Mouse (Mus musculus) midbrain, embryonic 12.5 days (tissue): Measurements from ENCODE around the gene Fam114a2. TPM values are rescaled to one million over a fixed set of nuclear protein-coding genes. Genes with fewer than 3 reads are reported as not detected.
A peak's percentile ranks its signal among the peaks of the same experiment; 100 is the strongest.
"Not testable (repeated sequence)": the region's sequence is repeated elsewhere in the genome, so short reads cannot be mapped to it uniquely, and the experiment has no call there.

Experiments used
- ATAC-seq: fragments of 200-750 bp; cut with Nextera tagmentation; 2 replicates; pipeline ENCODE4 v1.8.0; 2017; ENCODE audit warnings: low read depth, moderate TSS enrichment, moderate library complexity; ENCODE audit not compliant: low FRiP score
- H3K27ac ChIP-seq: fragments of 300-500 bp; sonication (generic); replicated peaks from 2 replicates; pipeline ENCODE4 v1.5.1; 2016; ENCODE audit warnings: mild to moderate bottlenecking
- H3K27me3 ChIP-seq: fragments of 300-500 bp; sonication (generic); 2 replicates; pipeline ENCODE4 v1.6.1; 2016; ENCODE audit warnings: mild to moderate bottlenecking
- H3K36me3 ChIP-seq: fragments of 300-500 bp; sonication (generic); 2 replicates; pipeline ENCODE4 v1.6.1; 2016
- H3K4me1 ChIP-seq: fragments of 300-500 bp; sonication (generic); 2 replicates; pipeline ENCODE4 v1.6.1; 2016
- H3K4me2 ChIP-seq: fragments of 300-500 bp; sonication (generic); replicated peaks from 2 replicates; pipeline ENCODE4 v1.6.1; 2016; ENCODE audit warnings: mild to moderate bottlenecking, moderate library complexity
- H3K4me3 ChIP-seq: fragments of 300-500 bp; sonication (generic); 2 replicates; pipeline ENCODE4 v1.5.1; 2016; ENCODE audit warnings: mild to moderate bottlenecking
- H3K9ac ChIP-seq: fragments of 300-500 bp; sonication (generic); replicated peaks from 2 replicates; pipeline ENCODE4 v1.6.1; 2016; ENCODE audit warnings: mild to moderate bottlenecking, moderate library complexity
- H3K9me3 ChIP-seq: fragments of 300-500 bp; sonication (generic); 2 replicates; pipeline ENCODE4 v1.6.1; 2016; ENCODE audit warnings: mild to moderate bottlenecking
- WGBS: fragments of 180-500 bp; shearing (Covaris S2); methylation state at CpG from one replicate; pipeline ENCODE4 v1.1.7; 2016; 5-methylcytosine and 5-hydroxymethylcytosine counted together
- polyA plus RNA-seq: library from polyadenylated mRNA; unstranded; fragments of >200 nt; fragmentation: Nextera tagmentation; extraction: Ambion mirVana; gene quantifications from 2 replicates; pipeline ENCODE4 v1.2.1, GENCODE M21; 2016

The Fam114a2 gene
- polyA plus RNA-seq, result 81.0 and 88.1 TPM in 2 replicates

- ATAC-seq, result peak; percentile 94
- H3K27ac ChIP-seq, result peak within 1 kb of the TSS; percentile 79
- H3K27me3 ChIP-seq, result no peaks in the 10 kb centered on the region
- peaks cover 17% of the 10 kb centered on the region for H3K4me1 ChIP-seq
- WGBS, result under 1% methylated on average over 59 of the region's 59 CpGs
- peak within 1 kb of the TSS; percentile 75 for H3K4me2 ChIP-seq
- H3K9me3 ChIP-seq, result no peaks in the 10 kb centered on the region
- H3K4me3 ChIP-seq, result peak within 1 kb of the TSS; percentile 92
- peak within 1 kb of the TSS; percentile 79 for H3K9ac ChIP-seq
- 0 out of 2 replicates have a peak, but pooled peaks cover 17% of the 10 kb centered on the region for H3K36me3 ChIP-seq
Measured at GRCm38 (mm10) chr11:57518091-57518750, at the start of gene Fam114a2, which contains the start of gene Mfap3. TSS of gene Fam114a2 (minus strand) at chr11:57518617. TSS of gene Mfap3 (plus strand) at chr11:57518664.

GRCm38 (mm10) chr11:57566091-57567035 lies 47.9 kb upstream of the Fam114a2 start:
- H3K9ac ChIP-seq, result peak overlapping the region; percentile 39; the same call in 1 of the 2 replicates
- peaks cover 9% of the 10 kb centered on the region for H3K27me3 ChIP-seq
- peaks cover 11% of the 10 kb centered on the region for H3K9me3 ChIP-seq
- peaks cover 13% of the 10 kb centered on the region for H3K4me1 ChIP-seq
- no peak for ATAC-seq
- H3K36me3 ChIP-seq, result no peaks in the 10 kb centered on the region
- peak overlapping the region; percentile 46; the same call in 1 of the 2 replicates for H3K27ac ChIP-seq
- peak overlapping the region; percentile 38 for H3K4me2 ChIP-seq
- WGBS, result 19% methylated on average over 18 of the region's 18 CpGs
- H3K4me3 ChIP-seq, result no peak overlapping the region

- no peak overlapping the region for H3K27ac ChIP-seq
- 75% methylated on average over 12 of the region's 12 CpGs for WGBS
- peaks cover 9% of the 10 kb centered on the region for H3K27me3 ChIP-seq
- no peak overlapping the region for H3K4me2 ChIP-seq
- H3K4me3 ChIP-seq, result no peak overlapping the region
- H3K9ac ChIP-seq, result no peak overlapping the region
- peaks cover 1% of the 10 kb centered on the region; the same call in 1 of the 2 replicates for H3K9me3 ChIP-seq
- H3K36me3 ChIP-seq, result no peaks in the 10 kb centered on the region
- peaks cover 13% of the 10 kb centered on the region for H3K4me1 ChIP-seq
- ATAC-seq, result no peak
Measured at GRCm38 (mm10) chr11:57564564-57564963, 46.1 kb upstream of the Fam114a2 start.

GRCm38 (mm10) chr11:57557936-57558335 lies 39.5 kb upstream of the Fam114a2 start:
- not testable (repeated sequence) for H3K4me2 ChIP-seq, H3K36me3 ChIP-seq, H3K27ac ChIP-seq, H3K4me3 ChIP-seq, H3K9ac ChIP-seq, ATAC-seq, H3K27me3 ChIP-seq, H3K9me3 ChIP-seq
- H3K4me1 ChIP-seq, result peaks cover 12% of the 10 kb centered on the region
- WGBS, result 93% methylated on average over 10 of the region's 10 CpGs

GRCm38 (mm10) chr11:57553015-57553780 lies 34.8 kb upstream of the Fam114a2 start:
- Histone ChIP-seq H3K27ac (peak overlapping the region; percentile 84), H3K9me3 (no peaks in the 10 kb centered on the region), H3K36me3 (no peaks in the 10 kb centered on the region), H3K4me2 (peak overlapping the region; percentile 22), H3K9ac (peak overlapping the region; percentile 16; the same call in 1 of the 2 replicates), H3K4me1 (peaks cover 32% of the 10 kb centered on the region), H3K27me3 (peaks cover 20% of the 10 kb centered on the region), H3K4me3 (no peak overlapping the region)
- 13% methylated on average over 9 of the region's 9 CpGs for WGBS
- peak; percentile 89 for ATAC-seq

- no peaks in the 10 kb centered on the region for H3K36me3 ChIP-seq
- H3K27me3 ChIP-seq, result peaks cover 26% of the 10 kb centered on the region
- no peak overlapping the region for H3K9ac ChIP-seq
- H3K4me3 ChIP-seq, result no peak overlapping the region
- no peak overlapping the region for H3K27ac ChIP-seq
- ATAC-seq, result no peak
- no peak overlapping the region for H3K4me2 ChIP-seq
- H3K4me1 ChIP-seq, result peaks cover 32% of the 10 kb centered on the region
- 91% methylated on average over 8 of the region's 8 CpGs for WGBS
- H3K9me3 ChIP-seq, result no peaks in the 10 kb centered on the region
Measured at GRCm38 (mm10) chr11:57551016-57551415, 32.6 kb upstream of the Fam114a2 start.

GRCm38 (mm10) chr11:57550230-57550629 lies 31.8 kb upstream of the Fam114a2 start:
- H3K4me1 ChIP-seq, result peaks cover 32% of the 10 kb centered on the region
- H3K4me2 ChIP-seq, result no peak overlapping the region
- peaks cover 26% of the 10 kb centered on the region for H3K27me3 ChIP-seq
- no peaks in the 10 kb centered on the region for H3K9me3 ChIP-seq
- no peak overlapping the region for H3K27ac ChIP-seq
- WGBS, result 98% methylated on average over 2 of the region's 2 CpGs
- ATAC-seq, result no peak
- H3K4me3 ChIP-seq, result no peak overlapping the region
- no peaks in the 10 kb centered on the region for H3K36me3 ChIP-seq
- H3K9ac ChIP-seq, result no peak overlapping the region

- 27% methylated on average over 18 of the region's 18 CpGs for WGBS
- Histone ChIP-seq H3K36me3 (no peaks in the 10 kb centered on the region), H3K4me1 (peaks cover 30% of the 10 kb centered on the region), H3K9ac (no peak overlapping the region), H3K27ac (peak overlapping the region; percentile 7), H3K9me3 (no peaks in the 10 kb centered on the region), H3K27me3 (peaks cover 26% of the 10 kb centered on the region), H3K4me3 (no peak overlapping the region), H3K4me2 (peak overlapping the region; percentile 34)
- peak; percentile 55; the same call in 1 of the 2 replicates for ATAC-seq
Measured at GRCm38 (mm10) chr11:57548618-57549550, 30.5 kb upstream of the Fam114a2 start.

- Histone ChIP-seq H3K4me3 (no peak overlapping the region), H3K9ac (no peak overlapping the region), H3K36me3 (no peaks in the 10 kb centered on the region), H3K9me3 (no peaks in the 10 kb centered on the region), H3K27me3 (no peaks in the 10 kb centered on the region), H3K4me2 (no peak overlapping the region), H3K4me1 (peaks cover 11% of the 10 kb centered on the region; the same call in 1 of the 2 replicates), H3K27ac (peak overlapping the region; percentile 52)
- no peak for ATAC-seq
- WGBS, result 68% methylated on average over 2 of the region's 2 CpGs
Measured at GRCm38 (mm10) chr11:57540681-57541080, 22.3 kb upstream of the Fam114a2 start.

- Histone ChIP-seq H3K4me1 (peaks cover 11% of the 10 kb centered on the region; the same call in 1 of the 2 replicates), H3K36me3 (no peaks in the 10 kb centered on the region), H3K27ac (peak overlapping the region; percentile 52), H3K9me3 (no peaks in the 10 kb centered on the region), H3K4me2 (no peak overlapping the region), H3K4me3 (no peak overlapping the region), H3K27me3 (no peaks in the 10 kb centered on the region), H3K9ac (no peak overlapping the region)
- no peak for ATAC-seq
- 75% methylated on average over 5 of the region's 5 CpGs for WGBS
Measured at GRCm38 (mm10) chr11:57539841-57540418, 21.5 kb upstream of the Fam114a2 start.
